Mouse (Mus musculus): Measurements from ENCODE around the gene N4bp2l1. TPM values are rescaled to one million over a fixed set of nuclear protein-coding genes. Genes with fewer than 3 reads are reported as not detected.

N4bp2l1 gene
- polyA plus RNA-seq, 1 experiment from 2014 or later = 2.7 TPM

- Histone ChIP-seq H3K9me3 (no peaks in the 10 kb centered on the region), H3K36me3 (replicated peaks) (peaks cover 28% of the 10 kb centered on the region), H3K27ac (replicated peaks) (no peak overlapping the region), H3K4me3 (no peak overlapping the region), H3K27me3 (replicated peaks; ENCODE audit: low read depth, poor library complexity, severe bottlenecking) (no peaks in the 10 kb centered on the region), H3K4me1 (no peaks in the 10 kb centered on the region)
- no peak for DNase-seq (ENCODE audit: low spot score)
- WGBS = 79% methylated on average over 5 of the region's 5 CpGs
These were observed 22.1 kb downstream of the N4bp2l1 start for GRCm38 (mm10) chr5:150574885-150575284.

- no peak overlapping the region for H3K4me3 ChIP-seq
- peaks cover 33% of the 10 kb centered on the region for H3K36me3 ChIP-seq (replicated peaks)
- H3K9me3 ChIP-seq = no peaks in the 10 kb centered on the region
- no peak overlapping the region for H3K27ac ChIP-seq (replicated peaks)
- no peaks in the 10 kb centered on the region for H3K4me1 ChIP-seq
- no peak for DNase-seq (ENCODE audit: low spot score)
- no peaks in the 10 kb centered on the region for H3K27me3 ChIP-seq (replicated peaks; ENCODE audit: low read depth, poor library complexity, severe bottlenecking)
- 93% methylated on average over 3 of the region's 3 CpGs for WGBS
These were observed 22.6 kb downstream of the N4bp2l1 start for GRCm38 (mm10) chr5:150574403-150574802.

- Histone ChIP-seq H3K36me3 (replicated peaks) (peaks cover 70% of the 10 kb centered on the region), H3K4me3 (no peak overlapping the region), H3K9me3 (no peaks in the 10 kb centered on the region), H3K4me1 (no peaks in the 10 kb centered on the region), H3K27me3 (replicated peaks; ENCODE audit: low read depth, poor library complexity, severe bottlenecking) (no peaks in the 10 kb centered on the region), H3K27ac (replicated peaks) (no peak overlapping the region)
- WGBS = 93% methylated on average over 11 of the region's 11 CpGs
- DNase-seq (ENCODE audit: low spot score) = no peak
These were observed 26.3 kb downstream of the N4bp2l1 start for GRCm38 (mm10) chr5:150570496-150571219.

- Histone ChIP-seq H3K36me3 (replicated peaks) (peaks cover 95% of the 10 kb centered on the region), H3K4me3 (no peak overlapping the region), H3K9me3 (no peaks in the 10 kb centered on the region), H3K4me1 (no peaks in the 10 kb centered on the region), H3K27ac (replicated peaks) (no peak overlapping the region), H3K27me3 (replicated peaks; ENCODE audit: low read depth, poor library complexity, severe bottlenecking) (no peaks in the 10 kb centered on the region)
- DNase-seq (ENCODE audit: low spot score) = no peak
- WGBS = 91% methylated on average over 5 of the region's 5 CpGs
These were observed 30.0 kb downstream of the N4bp2l1 start for GRCm38 (mm10) chr5:150566971-150567370.

- 74% methylated on average over 3 of the region's 3 CpGs for WGBS
- no peaks in the 10 kb centered on the region for H3K9me3 ChIP-seq
- no peaks in the 10 kb centered on the region for H3K4me1 ChIP-seq
- peaks cover 98% of the 10 kb centered on the region for H3K36me3 ChIP-seq (replicated peaks)
- no peak for DNase-seq (ENCODE audit: low spot score)
- no peak overlapping the region for H3K27ac ChIP-seq (replicated peaks)
- H3K27me3 ChIP-seq (replicated peaks; ENCODE audit: low read depth, poor library complexity, severe bottlenecking) = no peaks in the 10 kb centered on the region
- H3K4me3 ChIP-seq = no peak overlapping the region
These were observed 30.8 kb downstream of the N4bp2l1 start for GRCm38 (mm10) chr5:150566226-150566625.

GRCm38 (mm10) chr5:150564426-150564825 is 32.6 kb downstream of the N4bp2l1 start:
- Histone ChIP-seq H3K27me3 (replicated peaks; ENCODE audit: low read depth, poor library complexity, severe bottlenecking) (no peaks in the 10 kb centered on the region), H3K36me3 (replicated peaks) (peaks cover 98% of the 10 kb centered on the region), H3K27ac (replicated peaks) (no peak overlapping the region), H3K9me3 (no peaks in the 10 kb centered on the region), H3K4me3 (no peak overlapping the region), H3K4me1 (no peaks in the 10 kb centered on the region)
- WGBS = 92% methylated on average over 6 of the region's 6 CpGs
- DNase-seq (ENCODE audit: low spot score) = peak; percentile 4

- 91% methylated on average over 5 of the region's 5 CpGs for WGBS
- no peak overlapping the region for H3K27ac ChIP-seq (replicated peaks)
- peaks cover 99% of the 10 kb centered on the region for H3K36me3 ChIP-seq (replicated peaks)
- H3K27me3 ChIP-seq (replicated peaks; ENCODE audit: low read depth, poor library complexity, severe bottlenecking) = no peaks in the 10 kb centered on the region
- H3K9me3 ChIP-seq = no peaks in the 10 kb centered on the region
- H3K4me3 ChIP-seq = no peak overlapping the region
- DNase-seq (ENCODE audit: low spot score) = no peak
- H3K4me1 ChIP-seq = no peaks in the 10 kb centered on the region
These were observed 35.2 kb downstream of the N4bp2l1 start for GRCm38 (mm10) chr5:150561783-150562182.

GRCm38 (mm10) chr5:150561376-150561775 is 35.6 kb downstream of the N4bp2l1 start:
- H3K4me3 ChIP-seq = no peak overlapping the region
- no peaks in the 10 kb centered on the region for H3K4me1 ChIP-seq
- no peak for DNase-seq (ENCODE audit: low spot score)
- no peak overlapping the region for H3K27ac ChIP-seq (replicated peaks)
- H3K9me3 ChIP-seq = no peaks in the 10 kb centered on the region
- H3K27me3 ChIP-seq (replicated peaks; ENCODE audit: low read depth, poor library complexity, severe bottlenecking) = no peaks in the 10 kb centered on the region
- peaks cover 97% of the 10 kb centered on the region for H3K36me3 ChIP-seq (replicated peaks)

- H3K27me3 ChIP-seq (replicated peaks; ENCODE audit: low read depth, poor library complexity, severe bottlenecking) = no peaks in the 10 kb centered on the region
- WGBS = 98% methylated on average over 5 of the region's 5 CpGs
- H3K4me1 ChIP-seq = no peaks in the 10 kb centered on the region
- H3K9me3 ChIP-seq = no peaks in the 10 kb centered on the region
- H3K4me3 ChIP-seq = no peak overlapping the region
- H3K27ac ChIP-seq (replicated peaks) = no peak overlapping the region
- H3K36me3 ChIP-seq (replicated peaks) = peaks cover 94% of the 10 kb centered on the region
- DNase-seq (ENCODE audit: low spot score) = no peak
These were observed 36.1 kb downstream of the N4bp2l1 start for GRCm38 (mm10) chr5:150560851-150561250.

GRCm38 (mm10) chr5:150559519-150560103 is 37.4 kb downstream of the N4bp2l1 start:
- H3K4me1 ChIP-seq = no peaks in the 10 kb centered on the region
- 91% methylated on average over 6 of the region's 6 CpGs for WGBS
- H3K9me3 ChIP-seq = no peaks in the 10 kb centered on the region
- no peak overlapping the region for H3K27ac ChIP-seq (replicated peaks)
- H3K4me3 ChIP-seq = no peak overlapping the region
- H3K27me3 ChIP-seq (replicated peaks; ENCODE audit: low read depth, poor library complexity, severe bottlenecking) = no peaks in the 10 kb centered on the region
- peaks cover 94% of the 10 kb centered on the region for H3K36me3 ChIP-seq (replicated peaks)
- DNase-seq (ENCODE audit: low spot score) = no peak

- 87% methylated on average over 3 of the region's 3 CpGs for WGBS
- Histone ChIP-seq H3K36me3 (replicated peaks) (peaks cover 78% of the 10 kb centered on the region), H3K4me1 (no peaks in the 10 kb centered on the region), H3K4me3 (no peak overlapping the region), H3K27me3 (replicated peaks; ENCODE audit: low read depth, poor library complexity, severe bottlenecking) (no peaks in the 10 kb centered on the region), H3K27ac (replicated peaks) (no peak overlapping the region), H3K9me3 (no peaks in the 10 kb centered on the region)
- no peak for DNase-seq (ENCODE audit: low spot score)
These were observed 45.4 kb downstream of the N4bp2l1 start for GRCm38 (mm10) chr5:150551637-150552036.

GRCm38 (mm10) chr5:150543184-150543583 is 53.8 kb downstream of the N4bp2l1 start:
- no peaks in the 10 kb centered on the region for H3K27me3 ChIP-seq (replicated peaks; ENCODE audit: low read depth, poor library complexity, severe bottlenecking)
- peaks cover 11% of the 10 kb centered on the region for H3K9me3 ChIP-seq
- H3K36me3 ChIP-seq (replicated peaks) = peaks cover 50% of the 10 kb centered on the region
- DNase-seq (ENCODE audit: low spot score) = no peak
- 94% methylated on average over 2 of the region's 2 CpGs for WGBS
- no peak overlapping the region for H3K4me3 ChIP-seq
- H3K27ac ChIP-seq (replicated peaks) = no peak overlapping the region
- no peaks in the 10 kb centered on the region for H3K4me1 ChIP-seq

GRCm38 (mm10) chr5:150541302-150541701 is 55.7 kb downstream of the N4bp2l1 start:
- H3K9me3 ChIP-seq = peaks cover 14% of the 10 kb centered on the region
- H3K27ac ChIP-seq (replicated peaks) = no peak overlapping the region
- no peaks in the 10 kb centered on the region for H3K4me1 ChIP-seq
- WGBS = 95% methylated on average over 1 of the region's 1 CpGs
- H3K4me3 ChIP-seq = no peak overlapping the region
- no peaks in the 10 kb centered on the region for H3K27me3 ChIP-seq (replicated peaks; ENCODE audit: low read depth, poor library complexity, severe bottlenecking)
- peaks cover 67% of the 10 kb centered on the region for H3K36me3 ChIP-seq (replicated peaks)
- DNase-seq (ENCODE audit: low spot score) = no peak
